Mouse (Mus musculus): ENCODE data around the gene Olfr1346.

GRCm38 (mm10) chr7:6499655-6500054 is 32.8 kb downstream of the Olfr1346 start, which contains the start of gene Olfr1347:
- no peak for TF ChIP-seq CTCF (IDR thresholded peaks at IDR 0.05; ENCODE audit: low read depth)
- no peak for TF ChIP-seq EP300 (IDR thresholded peaks at IDR 0.05; ENCODE audit: low read depth)
